Mouse (Mus musculus): ENCODE results near the gene Gm17482. TPM values are rescaled to one million over a fixed set of nuclear protein-coding genes. Genes with fewer than 3 reads are reported as not detected.

Gm17482 gene
- not detected in 2 replicates for polyA plus RNA-seq (2015; fragmentation: Nextera tagmentation; extraction: Ambion mirVana)

DNA sequence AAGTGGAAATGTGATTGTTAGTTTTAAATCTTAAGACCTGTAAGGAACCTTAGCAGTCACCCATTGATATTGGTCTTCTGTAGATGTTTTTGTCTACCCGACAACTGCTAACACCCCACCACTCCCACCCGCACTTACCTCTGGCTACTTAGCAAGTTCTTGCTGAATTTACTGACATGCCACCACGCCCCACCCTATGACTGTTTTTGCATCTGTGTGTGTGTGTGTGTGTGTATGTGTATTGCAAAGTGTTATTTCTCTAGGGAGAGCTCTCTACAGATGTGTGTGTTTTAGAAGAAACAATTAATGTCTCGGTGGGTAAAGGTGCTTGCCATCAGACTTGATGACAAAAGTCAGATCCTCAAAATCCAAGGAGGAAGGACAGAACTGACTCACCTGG lies at the start of gene Gm17482:
TSS of gene Gm17482 (plus strand) at position 301 of the 400 bp plus-strand sequence.
- no peaks in the 10 kb centered on the region for H3K4me1 ChIP-seq
- ATAC-seq (ENCODE audit: extremely low read depth, insufficient number of reproducible peaks, low FRiP score, low TSS enrichment), result no peak
- no peak within 1 kb of the TSS for H3K9ac ChIP-seq
- no peak within 1 kb of the TSS for H3K4me3 ChIP-seq
- H3K27ac ChIP-seq (replicated peaks), result no peak within 1 kb of the TSS
- no peaks in the 10 kb centered on the region for H3K36me3 ChIP-seq
- H3K4me2 ChIP-seq, result no peak within 1 kb of the TSS
- H3K27me3 ChIP-seq (replicated peaks), result peaks cover 71% of the 10 kb centered on the region
- no peaks in the 10 kb centered on the region for H3K9me3 ChIP-seq
- 67% methylated on average over 4 of the region's 4 CpGs for WGBS

DNA sequence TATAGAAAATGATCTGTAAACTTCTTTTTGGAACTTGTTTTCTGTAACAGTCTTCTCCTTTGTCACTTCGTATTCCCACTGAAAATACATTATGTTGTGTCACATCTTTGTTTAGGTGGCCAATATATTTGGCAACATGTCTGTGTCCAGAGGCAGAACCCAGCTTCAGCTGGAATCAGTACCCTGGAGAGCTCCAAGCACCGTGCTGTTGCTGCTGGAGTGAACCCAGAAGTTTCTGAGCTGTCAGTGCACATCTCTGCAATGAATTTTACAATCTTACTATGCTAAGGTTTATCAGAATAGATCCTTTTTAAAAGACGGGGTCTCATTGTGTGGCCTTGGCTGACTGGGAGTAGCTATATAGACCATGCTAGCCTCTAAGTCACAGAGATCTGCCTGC lies 48.3 kb upstream of the Gm17482 start:
- Histone ChIP-seq H3K36me3 (no peaks in the 10 kb centered on the region), H3K27ac (replicated peaks) (no peak overlapping the region), H3K4me2 (no peak overlapping the region), H3K9me3 (no peaks in the 10 kb centered on the region), H3K27me3 (replicated peaks) (peaks cover 27% of the 10 kb centered on the region), H3K4me3 (no peak overlapping the region), H3K9ac (no peak overlapping the region), H3K4me1 (no peaks in the 10 kb centered on the region)
- whole genome bisulfite sequencing, result 16% methylated on average over 3 of the region's 3 CpGs
- ATAC-seq (ENCODE audit: extremely low read depth, insufficient number of reproducible peaks, low FRiP score, low TSS enrichment), result no peak

- no peak for ATAC-seq (ENCODE audit: extremely low read depth, insufficient number of reproducible peaks, low FRiP score, low TSS enrichment)
- Histone ChIP-seq H3K36me3 (no peaks in the 10 kb centered on the region), H3K27ac (replicated peaks) (no peak overlapping the region), H3K4me3 (no peak overlapping the region), H3K9me3 (no peaks in the 10 kb centered on the region), H3K4me1 (no peaks in the 10 kb centered on the region), H3K4me2 (no peak overlapping the region), H3K9ac (no peak overlapping the region), H3K27me3 (replicated peaks) (peaks cover 27% of the 10 kb centered on the region)
- WGBS, result 71% methylated on average over 2 of the region's 2 CpGs
Measured at GRCm38 (mm10) chr6:115181094-115181493, 46.0 kb upstream of the Gm17482 start.

- H3K9ac ChIP-seq, result no peak overlapping the region
- no peak for ATAC-seq (ENCODE audit: extremely low read depth, insufficient number of reproducible peaks, low FRiP score, low TSS enrichment)
- 68% methylated on average over 7 of the region's 7 CpGs for WGBS
- H3K36me3 ChIP-seq, result no peaks in the 10 kb centered on the region
- no peaks in the 10 kb centered on the region for H3K4me1 ChIP-seq
- H3K27me3 ChIP-seq (replicated peaks), result peaks cover 11% of the 10 kb centered on the region
- no peak overlapping the region for H3K4me2 ChIP-seq
- H3K9me3 ChIP-seq, result no peaks in the 10 kb centered on the region
- H3K27ac ChIP-seq (replicated peaks), result no peak overlapping the region
- no peak overlapping the region for H3K4me3 ChIP-seq
Measured at GRCm38 (mm10) chr6:115191111-115191510, 36.0 kb upstream of the Gm17482 start.

DNA sequence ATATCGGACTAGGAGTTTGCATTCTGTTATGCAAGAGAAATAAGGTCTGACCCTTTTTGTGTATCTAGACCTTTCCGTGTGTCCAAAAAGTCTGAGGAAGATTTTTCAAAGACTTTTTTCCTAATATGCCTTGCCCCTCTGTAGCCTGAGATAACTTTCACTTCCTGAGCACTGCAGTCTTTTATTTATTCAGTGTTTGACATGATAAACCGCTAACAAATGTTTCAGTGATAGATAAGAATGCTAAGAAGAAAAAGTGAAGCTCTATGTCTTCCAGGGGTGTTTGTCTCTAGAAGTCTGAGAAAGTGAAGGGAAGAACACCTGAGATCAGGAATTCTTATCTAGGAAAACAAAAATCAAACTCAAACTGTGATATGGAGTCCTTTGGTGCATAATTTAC lies 26.4 kb upstream of the Gm17482 start:
- peaks cover 3% of the 10 kb centered on the region; the same call in 1 of the 2 replicates for H3K27me3 ChIP-seq (replicated peaks)
- no peak overlapping the region for H3K4me3 ChIP-seq
- 48% methylated on average over 3 of the region's 3 CpGs for WGBS
- H3K27ac ChIP-seq (replicated peaks), result no peak overlapping the region
- no peak for ATAC-seq (ENCODE audit: extremely low read depth, insufficient number of reproducible peaks, low FRiP score, low TSS enrichment)
- H3K36me3 ChIP-seq, result no peaks in the 10 kb centered on the region
- H3K9ac ChIP-seq, result no peak overlapping the region
- no peak overlapping the region for H3K4me2 ChIP-seq
- H3K4me1 ChIP-seq, result no peaks in the 10 kb centered on the region
- H3K9me3 ChIP-seq, result no peaks in the 10 kb centered on the region

DNA sequence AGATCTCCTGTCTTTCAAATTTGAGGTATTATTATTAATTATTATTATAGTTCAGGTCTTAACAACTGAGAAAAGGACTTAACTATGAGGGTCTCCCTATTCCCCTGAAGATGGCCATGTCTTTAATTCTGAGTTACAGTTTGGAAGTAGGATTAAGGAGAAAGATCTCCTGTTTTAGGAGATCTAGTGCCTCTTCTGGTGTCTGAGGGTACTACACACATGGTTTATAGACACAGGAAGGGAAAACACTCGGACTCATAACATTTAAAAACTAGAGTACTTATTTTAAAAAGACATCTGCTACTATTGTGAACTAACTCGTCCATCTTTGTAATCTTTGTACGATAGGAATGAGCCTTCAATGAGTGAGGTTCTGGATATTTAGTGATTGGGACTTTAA lies 24.1 kb upstream of the Gm17482 start:
- Histone ChIP-seq H3K4me1 (no peaks in the 10 kb centered on the region), H3K4me2 (no peak overlapping the region), H3K9ac (no peak overlapping the region), H3K27ac (replicated peaks) (no peak overlapping the region), H3K9me3 (no peaks in the 10 kb centered on the region), H3K4me3 (no peak overlapping the region), H3K27me3 (replicated peaks) (no peaks in the 10 kb centered on the region; the same call in 1 of the 2 replicates), H3K36me3 (no peaks in the 10 kb centered on the region)
- ATAC-seq (ENCODE audit: extremely low read depth, insufficient number of reproducible peaks, low FRiP score, low TSS enrichment), result no peak
- 63% methylated on average over 3 of the region's 3 CpGs for WGBS

GRCm38 (mm10) chr6:115210187-115210586 lies 17.0 kb upstream of the Gm17482 start:
- no peak overlapping the region for H3K4me2 ChIP-seq
- H3K36me3 ChIP-seq, result no peaks in the 10 kb centered on the region
- no peak overlapping the region for H3K9ac ChIP-seq
- ATAC-seq (ENCODE audit: extremely low read depth, insufficient number of reproducible peaks, low FRiP score, low TSS enrichment), result no peak
- 50% methylated on average over 2 of the region's 2 CpGs for WGBS
- H3K27me3 ChIP-seq (replicated peaks), result peaks cover 6% of the 10 kb centered on the region; the same call in 1 of the 2 replicates
- peaks cover 11% of the 10 kb centered on the region; the same call in 1 of the 2 replicates for H3K4me1 ChIP-seq
- no peak overlapping the region for H3K27ac ChIP-seq (replicated peaks)
- no peak overlapping the region for H3K4me3 ChIP-seq
- peaks cover 5% of the 10 kb centered on the region; the same call in 1 of the 2 replicates for H3K9me3 ChIP-seq

GRCm38 (mm10) chr6:115210820-115211219 lies 16.3 kb upstream of the Gm17482 start:
- no peak overlapping the region for H3K27ac ChIP-seq (replicated peaks)
- no peak overlapping the region for H3K4me2 ChIP-seq
- H3K4me3 ChIP-seq, result no peak overlapping the region
- H3K9ac ChIP-seq, result no peak overlapping the region
- H3K9me3 ChIP-seq, result peaks cover 5% of the 10 kb centered on the region; the same call in 1 of the 2 replicates
- 64% methylated on average over 3 of the region's 3 CpGs for WGBS
- H3K27me3 ChIP-seq (replicated peaks), result peaks cover 11% of the 10 kb centered on the region; the same call in 1 of the 2 replicates
- H3K36me3 ChIP-seq, result no peaks in the 10 kb centered on the region
- ATAC-seq (ENCODE audit: extremely low read depth, insufficient number of reproducible peaks, low FRiP score, low TSS enrichment), result no peak
- peaks cover 11% of the 10 kb centered on the region; the same call in 1 of the 2 replicates for H3K4me1 ChIP-seq

GRCm38 (mm10) chr6:115212132-115212903 lies 14.8 kb upstream of the Gm17482 start:
- Histone ChIP-seq H3K9ac (no peak overlapping the region), H3K4me3 (no peak overlapping the region), H3K36me3 (no peaks in the 10 kb centered on the region), H3K4me2 (no peak overlapping the region), H3K4me1 (peaks cover 11% of the 10 kb centered on the region; the same call in 1 of the 2 replicates), H3K9me3 (peaks cover 5% of the 10 kb centered on the region; the same call in 1 of the 2 replicates), H3K27me3 (replicated peaks) (peaks cover 11% of the 10 kb centered on the region; the same call in 1 of the 2 replicates), H3K27ac (replicated peaks) (no peak overlapping the region)
- ATAC-seq (ENCODE audit: extremely low read depth, insufficient number of reproducible peaks, low FRiP score, low TSS enrichment), result no peak
- 48% methylated on average over 5 of the region's 5 CpGs for WGBS

- H3K27ac ChIP-seq (replicated peaks), result no peak overlapping the region
- H3K36me3 ChIP-seq, result no peaks in the 10 kb centered on the region
- peaks cover 11% of the 10 kb centered on the region; the same call in 1 of the 2 replicates for H3K4me1 ChIP-seq
- H3K9ac ChIP-seq, result no peak overlapping the region
- WGBS, result 59% methylated on average over 5 of the region's 5 CpGs
- no peak for ATAC-seq (ENCODE audit: extremely low read depth, insufficient number of reproducible peaks, low FRiP score, low TSS enrichment)
- H3K4me2 ChIP-seq, result no peak overlapping the region
- no peak overlapping the region for H3K4me3 ChIP-seq
- peaks cover 14% of the 10 kb centered on the region; the same call in 1 of the 2 replicates for H3K27me3 ChIP-seq (replicated peaks)
- peaks cover 5% of the 10 kb centered on the region; the same call in 1 of the 2 replicates for H3K9me3 ChIP-seq
Measured at GRCm38 (mm10) chr6:115213129-115213528, 14.0 kb upstream of the Gm17482 start.

- H3K4me1 ChIP-seq, result no peaks in the 10 kb centered on the region
- no peak overlapping the region for H3K4me2 ChIP-seq
- no peaks in the 10 kb centered on the region for H3K36me3 ChIP-seq
- no peak overlapping the region for H3K27ac ChIP-seq (replicated peaks)
- H3K4me3 ChIP-seq, result no peak overlapping the region
- H3K9ac ChIP-seq, result no peak overlapping the region
- ATAC-seq (ENCODE audit: extremely low read depth, insufficient number of reproducible peaks, low FRiP score, low TSS enrichment), result no peak
- peaks cover 53% of the 10 kb centered on the region for H3K27me3 ChIP-seq (replicated peaks)
- WGBS, result 71% methylated on average over 8 of the region's 8 CpGs
- no peaks in the 10 kb centered on the region for H3K9me3 ChIP-seq
Measured at GRCm38 (mm10) chr6:115221215-115221641, 5.9 kb upstream of the Gm17482 start.

- no peak overlapping the region for H3K4me3 ChIP-seq
- no peak for ATAC-seq (ENCODE audit: extremely low read depth, insufficient number of reproducible peaks, low FRiP score, low TSS enrichment)
- H3K27me3 ChIP-seq (replicated peaks), result peaks cover 66% of the 10 kb centered on the region
- no peaks in the 10 kb centered on the region for H3K9me3 ChIP-seq
- no peak overlapping the region for H3K9ac ChIP-seq
- H3K4me2 ChIP-seq, result no peak overlapping the region
- 56% methylated on average over 3 of the region's 3 CpGs for WGBS
- H3K4me1 ChIP-seq, result no peaks in the 10 kb centered on the region
- H3K27ac ChIP-seq (replicated peaks), result no peak overlapping the region
- no peaks in the 10 kb centered on the region for H3K36me3 ChIP-seq
Measured at GRCm38 (mm10) chr6:115225519-115225918, 1.6 kb upstream of the Gm17482 start.

All from heart, embryonic 13.5 days (tissue).